In the genomic region with DNA sequence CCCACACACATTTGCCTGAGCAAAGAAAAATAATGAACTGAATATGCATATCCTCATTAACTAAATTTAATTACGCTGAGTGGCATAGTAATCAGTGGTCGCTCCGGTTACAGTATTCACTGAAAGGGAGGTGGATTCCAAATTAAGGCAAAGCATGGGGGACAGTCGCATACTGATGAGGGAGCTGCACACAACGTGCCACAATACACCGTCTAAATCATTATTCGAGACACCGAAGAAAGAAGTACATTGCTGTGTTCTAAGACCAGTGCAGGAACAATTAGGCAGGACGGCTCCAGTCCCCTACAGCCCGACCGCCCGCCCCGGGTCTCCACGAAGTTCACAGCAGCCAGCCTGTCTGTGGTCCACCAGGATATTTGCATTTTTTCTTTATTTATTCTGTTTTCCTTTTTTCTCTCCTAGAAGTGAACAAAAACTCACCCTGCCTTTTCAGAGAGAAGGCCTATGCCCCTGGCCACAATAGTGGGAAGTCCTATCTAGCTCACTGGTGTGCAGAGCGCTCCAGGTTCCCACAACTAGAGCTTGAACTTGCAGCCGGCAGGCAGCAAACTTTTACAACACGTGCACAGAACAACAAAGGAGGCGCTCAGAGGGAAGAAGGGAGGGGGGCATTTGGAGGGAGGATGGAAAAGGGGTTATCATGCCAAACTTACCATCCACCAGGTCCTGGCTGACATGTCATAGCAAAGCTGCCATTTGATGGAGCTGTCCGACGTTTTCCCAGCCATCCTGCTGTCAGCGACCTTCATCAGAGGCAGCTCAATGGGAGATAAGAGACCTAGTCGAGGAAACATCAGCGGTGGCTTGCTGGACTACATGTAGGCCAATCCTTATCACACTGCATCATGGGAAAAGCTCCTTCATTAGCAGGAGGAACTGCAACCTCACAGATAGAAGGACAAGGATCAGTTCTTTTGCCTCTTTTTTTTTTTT, we compare ENCODE assay signal across 8 mouse cellular contexts. TPM values are rescaled to one million over a fixed set of nuclear protein-coding genes. Genes with fewer than 3 reads are reported as not detected.
DNase-seq lines count a peak whose midpoint lies in the region; ATAC-seq lines count a peak whose summit lies in the region.

A gene (minus strand): TSS at position 910 of the 954 bp plus-strand sequence.

- peaks cover 42% of the 10 kb centered on the region for H3K4me1 ChIP-seq in forebrain, embryonic 12.5 days
- peaks cover 21% of the 10 kb centered on the region; the same call in 1 of the 2 replicates for H3K4me1 ChIP-seq in limb, embryonic 11.5 days (ENCODE audit: control insufficient read depth, insufficient read depth, low read length)

- H3K9ac ChIP-seq in forebrain, embryonic 12.5 days = no peak within 1 kb of the TSS; the same call in 1 of the 2 replicates
- H3K9ac ChIP-seq in limb, embryonic 11.5 days (ENCODE audit: low read length) = no peak within 1 kb of the TSS

- no peaks in the 10 kb centered on the region for H3K9me3 ChIP-seq in forebrain, embryonic 12.5 days
- H3K9me3 ChIP-seq in limb, embryonic 11.5 days (ENCODE audit: control insufficient read depth, low read length) = no peaks in the 10 kb centered on the region

- no peaks in the 10 kb centered on the region for H3K36me3 ChIP-seq in forebrain, embryonic 12.5 days (replicated peaks)
- H3K36me3 ChIP-seq in limb, embryonic 11.5 days (ENCODE audit: control insufficient read depth, insufficient read depth, low read length) = no peaks in the 10 kb centered on the region

- WGBS in forebrain, embryonic 12.5 days = 15% methylated on average over 23 of the region's 23 CpGs
- WGBS in limb, embryonic 11.5 days = 65% methylated on average over 23 of the region's 23 CpGs

- peak within 1 kb of the TSS; percentile 44 for H3K4me2 ChIP-seq in forebrain, embryonic 12.5 days
- no peak within 1 kb of the TSS for H3K4me2 ChIP-seq in limb, embryonic 11.5 days (ENCODE audit: low read depth, severe bottlenecking)

- intact Hi-C loops in heart, postnatal 10 days (cut with DNase I) = no loop called here

- peak; percentile 96 for ATAC-seq in forebrain, embryonic 12.5 days (ENCODE audit: low FRiP score)
- ATAC-seq in limb, embryonic 11.5 days (ENCODE audit: insufficient number of reproducible peaks, low FRiP score, low TSS enrichment, low read depth) = no peak; the same call in 1 of the 2 replicates

- no peak for DNase-seq in urinary bladder, adult 2 months (ENCODE audit: low spot score)
- DNase-seq in urinary bladder, postnatal 10 days (ENCODE audit: low spot score) = no peak
- DNase-seq in heart, postnatal 10 days = peak; percentile 36 to 49
- no peak for DNase-seq in limb, embryonic 11.5 days (ENCODE audit: low spot score)
- DNase-seq in thymus, adult 18-20 months = no peak
- no peak for DNase-seq in kidney, adult 9 months
- no peak for DNase-seq in thymus, postnatal 36 days

- H3K27me3 ChIP-seq in forebrain, embryonic 12.5 days = peaks cover 5% of the 10 kb centered on the region; the same call in 1 of the 2 replicates
- no peaks in the 10 kb centered on the region for H3K27me3 ChIP-seq in limb, embryonic 11.5 days (ENCODE audit: control insufficient read depth, insufficient read depth, low read length)

- peak within 1 kb of the TSS; percentile 24 for H3K4me3 ChIP-seq in forebrain, embryonic 12.5 days (replicated peaks)
- no peak within 1 kb of the TSS for H3K4me3 ChIP-seq in limb, embryonic 11.5 days (ENCODE audit: low read depth, low read length)

- H3K27ac ChIP-seq in forebrain, embryonic 12.5 days = peak within 1 kb of the TSS; percentile 85
- H3K27ac ChIP-seq in limb, embryonic 11.5 days (replicated peaks; ENCODE audit: low read depth, low read length) = no peak within 1 kb of the TSS

RNA-seq across cellular contexts. Expression of the gene that starts here (rescaled TPM):
- 28.0 and 45.3 TPM in 2 replicates for polyA plus RNA-seq in urinary bladder, adult 2 months (2012; rRNA removed)
- 88.6 and 103 TPM in 2 replicates for polyA plus RNA-seq in forebrain, embryonic 12.5 days (2016; fragmentation: Nextera tagmentation; extraction: Ambion mirVana)
- total RNA-seq in heart, postnatal 10 days (2021) = 100 to 1,000 TPM; 177 to 181 TPM
- 31.8 and 36.0 TPM in 2 replicates for polyA plus RNA-seq in limb, embryonic 11.5 days (2014; fragmentation: Nextera tagmentation; extraction: Ambion mirVana)

Comparison
In these comparisons a context has a peak if more than half of its experiments do, and no peak if none do; other contexts are left out.
1. DNase-seq: peak in heart, postnatal 10 days (2 of 2); none in urinary bladder, adult 2 months (single experiment), urinary bladder, postnatal 10 days (single experiment), limb, embryonic 11.5 days (single experiment), thymus, adult 18-20 months (0 of 2), kidney, adult 9 months (single experiment) and thymus, postnatal 36 days (0 of 2).